Mouse (Mus musculus): ENCODE measurements around the gene Coasy. TPM values are rescaled to one million over a fixed set of nuclear protein-coding genes. Genes with fewer than 3 reads are reported as not detected.
"Not testable (repeated sequence)": the region's sequence is repeated elsewhere in the genome, so short reads cannot be mapped to it uniquely, and the experiment has no call there.

Gene Coasy
- polyA plus RNA-seq, 1 experiment: 0.65 TPM

- TF ChIP-seq GATA1 (IDR thresholded peaks at IDR 0.05; ENCODE audit: low read length) (no peak; the same call in 1 of the 2 replicates), TAL1 (IDR thresholded peaks at IDR 0.05; ENCODE audit: low read length) (no peak)
- peaks cover 66% of the 10 kb centered on the region for H3K36me3 ChIP-seq (ENCODE audit: control insufficient read depth)
- H3K4me1 ChIP-seq (ENCODE audit: control insufficient read depth): peaks cover 54% of the 10 kb centered on the region
Observed at GRCm38 (mm10) chr11:101119761-101120544, 37.6 kb downstream of the Coasy start, which contains the start of the genes Retreg3 and Tubg1. TSS of gene Retreg3 (minus strand) at chr11:101119893. TSS of gene Tubg1 (plus strand) at chr11:101119938.

GRCm38 (mm10) chr11:101120545-101121188, 38.3 kb downstream of the Coasy start:
- no peaks in the 10 kb centered on the region for H3K27me3 ChIP-seq (ENCODE audit: control insufficient read depth)
- H3K4me3 ChIP-seq (replicated peaks): peak overlapping the region; percentile 88
- H3K36me3 ChIP-seq (ENCODE audit: control insufficient read depth): peaks cover 66% of the 10 kb centered on the region
- no peaks in the 10 kb centered on the region for H3K9me3 ChIP-seq (ENCODE audit: control insufficient read depth, low read length)
- TF ChIP-seq TAL1 (IDR thresholded peaks at IDR 0.05; ENCODE audit: low read length): no peak
- TF ChIP-seq GATA1 (IDR thresholded peaks at IDR 0.05; ENCODE audit: low read length): no peak
- H3K4me1 ChIP-seq (ENCODE audit: control insufficient read depth): peaks cover 51% of the 10 kb centered on the region

More at GRCm38 (mm10) chr11:101119761-101120544, 37.6 kb downstream of the Coasy start, which contains the start of the genes Retreg3 and Tubg1:
- H3K27me3 ChIP-seq (ENCODE audit: control insufficient read depth): no peaks in the 10 kb centered on the region
- H3K9me3 ChIP-seq (ENCODE audit: control insufficient read depth, low read length): no peaks in the 10 kb centered on the region
- H3K4me3 ChIP-seq (replicated peaks): peak within 1 kb of the TSS; percentile 88

GRCm38 (mm10) chr11:101124494-101124893, 42.1 kb downstream of the Coasy start:
- not testable (repeated sequence) for H3K27me3 ChIP-seq (ENCODE audit: control insufficient read depth); H3K9me3 ChIP-seq (ENCODE audit: control insufficient read depth, low read length); H3K4me3 ChIP-seq (replicated peaks)
- H3K4me1 ChIP-seq (ENCODE audit: control insufficient read depth): peaks cover 26% of the 10 kb centered on the region
- peaks cover 63% of the 10 kb centered on the region for H3K36me3 ChIP-seq (ENCODE audit: control insufficient read depth)

- peaks cover 63% of the 10 kb centered on the region for H3K36me3 ChIP-seq (ENCODE audit: control insufficient read depth)
- H3K4me1 ChIP-seq (ENCODE audit: control insufficient read depth): peaks cover 27% of the 10 kb centered on the region
- H3K4me3 ChIP-seq (replicated peaks); H3K9me3 ChIP-seq (ENCODE audit: control insufficient read depth, low read length); H3K27me3 ChIP-seq (ENCODE audit: control insufficient read depth): not testable (repeated sequence)
Observed at GRCm38 (mm10) chr11:101125008-101125407, 42.6 kb downstream of the Coasy start.

GRCm38 (mm10) chr11:101127075-101127474, 44.7 kb downstream of the Coasy start:
- Histone ChIP-seq H3K36me3 (ENCODE audit: control insufficient read depth) (peaks cover 53% of the 10 kb centered on the region), H3K9me3 (ENCODE audit: control insufficient read depth, low read length) (peaks cover 8% of the 10 kb centered on the region), H3K4me1 (ENCODE audit: control insufficient read depth) (peaks cover 24% of the 10 kb centered on the region), H3K27me3 (ENCODE audit: control insufficient read depth) (peaks cover 6% of the 10 kb centered on the region), H3K4me3 (replicated peaks) (no peak overlapping the region)
- TF ChIP-seq TAL1 (IDR thresholded peaks at IDR 0.05; ENCODE audit: low read length) (no peak), GATA1 (IDR thresholded peaks at IDR 0.05; ENCODE audit: low read length) (no peak)

GRCm38 (mm10) chr11:101128996-101129577, 46.7 kb downstream of the Coasy start:
- TF ChIP-seq GATA1 (IDR thresholded peaks at IDR 0.05; ENCODE audit: low read length): no peak
- TF ChIP-seq TAL1 (IDR thresholded peaks at IDR 0.05; ENCODE audit: low read length): no peak
- H3K4me3 ChIP-seq (replicated peaks): no peak overlapping the region
- H3K4me1 ChIP-seq (ENCODE audit: control insufficient read depth): peaks cover 19% of the 10 kb centered on the region
- peaks cover 8% of the 10 kb centered on the region for H3K9me3 ChIP-seq (ENCODE audit: control insufficient read depth, low read length)
- H3K27me3 ChIP-seq (ENCODE audit: control insufficient read depth): peaks cover 6% of the 10 kb centered on the region
- peaks cover 33% of the 10 kb centered on the region for H3K36me3 ChIP-seq (ENCODE audit: control insufficient read depth)

- no peak overlapping the region for H3K4me3 ChIP-seq (replicated peaks)
- peaks cover 19% of the 10 kb centered on the region for H3K4me1 ChIP-seq (ENCODE audit: control insufficient read depth)
- peaks cover 8% of the 10 kb centered on the region for H3K9me3 ChIP-seq (ENCODE audit: control insufficient read depth, low read length)
- TF ChIP-seq GATA1 (IDR thresholded peaks at IDR 0.05; ENCODE audit: low read length) (no peak), TAL1 (IDR thresholded peaks at IDR 0.05; ENCODE audit: low read length) (no peak)
- H3K36me3 ChIP-seq (ENCODE audit: control insufficient read depth): peaks cover 22% of the 10 kb centered on the region
- H3K27me3 ChIP-seq (ENCODE audit: control insufficient read depth): peaks cover 9% of the 10 kb centered on the region
Observed at GRCm38 (mm10) chr11:101130056-101130756, 47.8 kb downstream of the Coasy start.

- Histone ChIP-seq H3K27me3 (ENCODE audit: control insufficient read depth) (peaks cover 9% of the 10 kb centered on the region), H3K4me3 (replicated peaks) (no peak overlapping the region), H3K36me3 (ENCODE audit: control insufficient read depth) (peaks cover 12% of the 10 kb centered on the region), H3K9me3 (ENCODE audit: control insufficient read depth, low read length) (peaks cover 8% of the 10 kb centered on the region), H3K4me1 (ENCODE audit: control insufficient read depth) (peaks cover 19% of the 10 kb centered on the region)
- 0 out of 3 replicates have a peak, but pooled peaks have one; percentile 18 for TF ChIP-seq TAL1 (IDR thresholded peaks at IDR 0.05; ENCODE audit: low read length)
- no peak for TF ChIP-seq GATA1 (IDR thresholded peaks at IDR 0.05; ENCODE audit: low read length)
Observed at GRCm38 (mm10) chr11:101131187-101131586, 48.8 kb downstream of the Coasy start.

Measured in erythroblast, embryonic 14.5 days (primary cell).